Mouse (Mus musculus): ENCODE measurements at regions not wholly inside any gene's neighbourhood (a gene's known extent, or its start where the extent isn't known, plus 50 kb on each side); places are given as distances from the start of the nearest gene placed in this dataset.

- Histone ChIP-seq H3K27ac (no peak overlapping the region), H3K4me1 (no peaks in the 10 kb centered on the region), H3K27me3 (no peaks in the 10 kb centered on the region), H3K9ac (no peak overlapping the region), H3K36me3 (no peaks in the 10 kb centered on the region), H3K9me3 (replicated peaks) (no peaks in the 10 kb centered on the region), H3K4me2 (replicated peaks) (no peak overlapping the region), H3K4me3 (no peak overlapping the region)
- ATAC-seq (ENCODE audit: low FRiP score): no peak
Measured at GRCm38 (mm10) chr4:93935692-93936091, 600.4 kb upstream of the Tusc1 start.

GRCm38 (mm10) chr4:93927117-93927516, 591.8 kb upstream of the Tusc1 start:
- no peak for ATAC-seq (ENCODE audit: low FRiP score)
- Histone ChIP-seq H3K36me3 (no peaks in the 10 kb centered on the region), H3K4me2 (replicated peaks) (no peak overlapping the region), H3K27me3 (no peaks in the 10 kb centered on the region), H3K9me3 (replicated peaks) (no peaks in the 10 kb centered on the region), H3K9ac (no peak overlapping the region), H3K4me3 (no peak overlapping the region), H3K27ac (no peak overlapping the region), H3K4me1 (no peaks in the 10 kb centered on the region)
- 89% methylated on average over 7 of the region's 7 CpGs for WGBS

- no peak overlapping the region for H3K4me2 ChIP-seq (replicated peaks)
Measured at GRCm38 (mm10) chr4:93924402-93924801, 589.1 kb upstream of the Tusc1 start.

GRCm38 (mm10) chr4:93886631-93887030, 551.3 kb upstream of the Tusc1 start:
- Histone ChIP-seq H3K4me3 (no peak overlapping the region), H3K9ac (no peak overlapping the region), H3K27ac (no peak overlapping the region), H3K27me3 (no peaks in the 10 kb centered on the region), H3K4me1 (no peaks in the 10 kb centered on the region), H3K36me3 (no peaks in the 10 kb centered on the region), H3K4me2 (replicated peaks) (no peak overlapping the region), H3K9me3 (replicated peaks) (no peaks in the 10 kb centered on the region)
- WGBS: 89% methylated on average over 11 of the region's 11 CpGs
- no peak for ATAC-seq (ENCODE audit: low FRiP score)

More at GRCm38 (mm10) chr4:93924402-93924801, 589.1 kb upstream of the Tusc1 start:
- H3K9ac ChIP-seq: no peak overlapping the region
- H3K36me3 ChIP-seq: no peaks in the 10 kb centered on the region
- H3K4me1 ChIP-seq: no peaks in the 10 kb centered on the region
- no peak overlapping the region for H3K27ac ChIP-seq
- no peak overlapping the region for H3K4me3 ChIP-seq
- H3K27me3 ChIP-seq: no peaks in the 10 kb centered on the region
- no peak for ATAC-seq (ENCODE audit: low FRiP score)
- no peaks in the 10 kb centered on the region for H3K9me3 ChIP-seq (replicated peaks)
- 100% methylated on average over 1 of the region's 1 CpGs for WGBS

GRCm38 (mm10) chr4:93881318-93881717, 546.0 kb upstream of the Tusc1 start:
- no peaks in the 10 kb centered on the region for H3K4me1 ChIP-seq
- 84% methylated on average over 3 of the region's 3 CpGs for WGBS
- H3K4me2 ChIP-seq (replicated peaks): no peak overlapping the region
- no peak overlapping the region for H3K4me3 ChIP-seq
- H3K36me3 ChIP-seq: no peaks in the 10 kb centered on the region
- H3K9me3 ChIP-seq (replicated peaks): no peaks in the 10 kb centered on the region
- ATAC-seq (ENCODE audit: low FRiP score): no peak
- no peaks in the 10 kb centered on the region for H3K27me3 ChIP-seq
- no peak overlapping the region for H3K9ac ChIP-seq
- H3K27ac ChIP-seq: no peak overlapping the region

DNA sequence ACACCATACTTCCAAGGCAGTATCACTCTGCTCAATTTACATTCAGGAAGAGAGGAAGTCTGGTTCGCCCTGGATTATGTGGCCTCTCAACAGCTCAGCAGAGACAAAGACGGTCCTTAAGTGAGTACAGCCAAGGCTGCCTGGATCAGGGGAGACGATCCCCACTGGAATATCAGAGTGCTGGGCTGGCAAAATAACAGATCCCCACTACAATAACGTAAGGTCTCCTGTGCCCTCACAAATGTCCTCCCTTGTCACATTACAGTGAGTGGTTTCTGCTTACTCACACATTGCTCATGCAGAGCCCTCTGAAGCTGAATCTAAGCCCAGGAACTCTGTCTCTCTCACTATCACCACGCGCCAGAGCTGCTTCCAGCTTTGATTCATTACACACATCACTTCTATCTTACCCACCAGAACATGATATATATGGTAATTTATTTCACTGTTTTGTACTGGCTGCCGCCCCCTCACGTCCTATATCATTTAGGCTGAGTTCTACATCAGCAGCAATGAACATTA, 544.1 kb upstream of the Tusc1 start:
- peak; percentile 83 for ATAC-seq (ENCODE audit: low FRiP score)
- H3K4me1 ChIP-seq: no peaks in the 10 kb centered on the region
- H3K36me3 ChIP-seq: no peaks in the 10 kb centered on the region
- H3K9me3 ChIP-seq (replicated peaks): no peaks in the 10 kb centered on the region
- H3K27me3 ChIP-seq: no peaks in the 10 kb centered on the region
- H3K4me2 ChIP-seq (replicated peaks): no peak overlapping the region
- H3K4me3 ChIP-seq: no peak overlapping the region
- H3K27ac ChIP-seq: peak overlapping the region; percentile 62
- H3K9ac ChIP-seq: no peak overlapping the region
- 67% methylated on average over 8 of the region's 8 CpGs for WGBS

- Histone ChIP-seq H3K4me3 (no peak overlapping the region), H3K9me3 (replicated peaks) (no peaks in the 10 kb centered on the region), H3K4me2 (replicated peaks) (no peak overlapping the region), H3K27ac (no peak overlapping the region), H3K27me3 (no peaks in the 10 kb centered on the region), H3K9ac (no peak overlapping the region), H3K4me1 (no peaks in the 10 kb centered on the region), H3K36me3 (no peaks in the 10 kb centered on the region)
- WGBS: 54% methylated on average over 3 of the region's 3 CpGs
- ATAC-seq (ENCODE audit: low FRiP score): no peak
Measured at GRCm38 (mm10) chr4:93873271-93873670, 538.0 kb upstream of the Tusc1 start.

DNA sequence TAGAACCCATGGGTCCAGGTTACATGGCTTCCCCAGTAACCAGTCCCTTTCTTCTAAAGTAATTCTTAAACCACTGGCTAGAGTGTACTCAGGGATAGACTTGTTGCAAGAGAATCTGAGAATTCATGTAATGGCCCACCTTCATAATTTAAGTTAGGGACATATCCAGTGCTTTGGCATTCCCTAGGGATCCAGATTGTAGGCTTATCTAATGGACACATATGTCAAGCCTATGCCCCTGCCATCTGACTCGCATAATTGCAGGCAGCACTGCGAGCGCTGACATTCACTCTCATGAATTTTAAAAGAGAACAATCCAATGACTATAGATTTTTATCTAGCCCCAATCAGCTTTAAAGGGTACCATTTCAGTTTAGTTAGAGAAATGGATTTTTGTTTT, 518.1 kb upstream of the Tusc1 start:
- Histone ChIP-seq H3K27me3 (no peaks in the 10 kb centered on the region), H3K9ac (no peak overlapping the region), H3K9me3 (replicated peaks) (no peaks in the 10 kb centered on the region), H3K4me1 (no peaks in the 10 kb centered on the region), H3K4me2 (replicated peaks) (no peak overlapping the region), H3K4me3 (no peak overlapping the region), H3K27ac (no peak overlapping the region), H3K36me3 (no peaks in the 10 kb centered on the region)
- WGBS: 74% methylated on average over 3 of the region's 3 CpGs
- ATAC-seq (ENCODE audit: low FRiP score): peak; percentile 54; the same call in 1 of the 2 replicates

DNA sequence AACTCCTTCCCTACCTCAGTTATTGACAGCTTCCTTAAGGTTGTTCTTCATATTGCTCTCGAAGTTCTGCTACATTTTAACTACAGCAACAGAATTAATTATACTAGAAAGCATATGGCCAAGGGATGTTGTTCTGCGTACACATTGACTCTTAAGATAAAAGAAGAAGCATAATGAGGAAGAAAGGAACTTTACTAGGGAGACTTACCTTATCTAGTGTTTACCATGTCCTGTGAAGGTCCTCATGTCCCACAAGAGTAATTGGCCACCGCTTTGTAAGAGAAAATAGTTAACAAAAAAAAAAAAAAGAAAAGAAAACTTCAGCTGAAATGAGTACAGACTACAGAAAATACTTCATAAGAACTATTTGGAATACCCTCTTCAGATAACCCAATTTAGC, 513.9 kb upstream of the Tusc1 start:
- WGBS: 86% methylated on average over 3 of the region's 3 CpGs
- no peaks in the 10 kb centered on the region for H3K9me3 ChIP-seq (replicated peaks)
- H3K27me3 ChIP-seq: no peaks in the 10 kb centered on the region
- H3K36me3 ChIP-seq: no peaks in the 10 kb centered on the region
- H3K9ac ChIP-seq: no peak overlapping the region
- no peak overlapping the region for H3K27ac ChIP-seq
- no peak overlapping the region for H3K4me3 ChIP-seq
- ATAC-seq (ENCODE audit: low FRiP score): no peak
- H3K4me1 ChIP-seq: no peaks in the 10 kb centered on the region
- no peak overlapping the region for H3K4me2 ChIP-seq (replicated peaks)

GRCm38 (mm10) chr4:93830701-93831100, 495.4 kb upstream of the Tusc1 start:
- no peaks in the 10 kb centered on the region for H3K9me3 ChIP-seq (replicated peaks)
- H3K4me1 ChIP-seq: no peaks in the 10 kb centered on the region
- no peaks in the 10 kb centered on the region for H3K36me3 ChIP-seq
- no peaks in the 10 kb centered on the region for H3K27me3 ChIP-seq
- H3K27ac ChIP-seq: no peak overlapping the region
- H3K4me3 ChIP-seq: no peak overlapping the region
- no peak overlapping the region for H3K4me2 ChIP-seq (replicated peaks)
- no peak for ATAC-seq (ENCODE audit: low FRiP score)
- H3K9ac ChIP-seq: no peak overlapping the region

DNA sequence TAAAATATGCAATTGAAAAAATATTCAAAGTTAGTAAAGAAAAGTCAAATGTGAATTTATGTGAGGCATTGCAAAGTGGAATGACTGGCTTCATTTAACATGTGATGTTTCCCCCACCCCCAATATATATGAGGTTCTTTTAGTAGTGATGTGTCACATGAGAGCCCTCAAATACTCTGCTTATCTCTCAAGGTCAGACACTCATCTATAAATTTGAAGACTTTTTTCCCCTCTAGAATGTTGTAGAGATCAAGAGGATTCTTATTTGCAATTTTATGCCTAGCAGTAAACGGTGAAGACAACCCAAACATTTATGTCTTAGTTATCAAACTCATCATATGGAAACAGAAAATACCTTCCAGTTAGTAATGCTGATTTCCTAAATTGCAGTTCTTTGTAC, 457.8 kb upstream of the Tusc1 start:
- Histone ChIP-seq H3K27me3 (no peaks in the 10 kb centered on the region), H3K9ac (no peak overlapping the region), H3K4me3 (no peak overlapping the region), H3K36me3 (no peaks in the 10 kb centered on the region), H3K27ac (no peak overlapping the region), H3K4me1 (no peaks in the 10 kb centered on the region), H3K9me3 (replicated peaks) (no peaks in the 10 kb centered on the region), H3K4me2 (replicated peaks) (no peak overlapping the region)
- WGBS: 86% methylated on average over 1 of the region's 1 CpGs
- ATAC-seq (ENCODE audit: low FRiP score): no peak

GRCm38 (mm10) chr4:93790157-93790556, 454.8 kb upstream of the Tusc1 start:
- WGBS: 76% methylated on average over 11 of the region's 11 CpGs
- Histone ChIP-seq H3K4me3 (no peak overlapping the region), H3K4me2 (replicated peaks) (no peak overlapping the region), H3K9ac (no peak overlapping the region), H3K27ac (no peak overlapping the region), H3K36me3 (no peaks in the 10 kb centered on the region), H3K27me3 (no peaks in the 10 kb centered on the region), H3K9me3 (replicated peaks) (no peaks in the 10 kb centered on the region), H3K4me1 (no peaks in the 10 kb centered on the region)
- ATAC-seq (ENCODE audit: low FRiP score): no peak

DNA sequence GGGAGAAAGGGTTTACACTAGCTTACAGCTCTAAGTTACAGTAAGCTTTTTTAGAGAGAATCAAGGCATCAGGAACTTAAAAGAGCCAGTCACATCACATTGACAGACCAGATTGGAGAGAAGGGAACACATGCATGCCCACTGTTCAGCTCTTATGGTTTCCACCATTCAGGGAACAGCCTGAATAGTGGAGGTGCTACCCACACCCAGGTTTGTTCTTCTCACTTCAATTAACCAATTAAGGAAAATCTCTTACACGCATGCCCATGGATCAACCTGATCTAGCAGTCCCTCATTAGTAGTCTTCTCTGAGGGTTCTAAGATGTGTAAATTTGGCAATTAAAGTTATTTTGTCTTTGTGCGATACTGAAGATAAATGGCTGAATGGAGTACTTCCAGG, 419.2 kb upstream of the Tusc1 start:
- H3K4me2 ChIP-seq (replicated peaks): no peak overlapping the region
- H3K36me3 ChIP-seq: no peaks in the 10 kb centered on the region
- no peak overlapping the region for H3K4me3 ChIP-seq
- H3K27ac ChIP-seq: no peak overlapping the region
- ATAC-seq (ENCODE audit: low FRiP score): no peak
- no peaks in the 10 kb centered on the region for H3K27me3 ChIP-seq
- WGBS: 91% methylated on average over 2 of the region's 2 CpGs
- H3K9me3 ChIP-seq (replicated peaks): no peaks in the 10 kb centered on the region
- H3K9ac ChIP-seq: no peak overlapping the region
- no peaks in the 10 kb centered on the region for H3K4me1 ChIP-seq

GRCm38 (mm10) chr4:93746326-93746725, 411.0 kb upstream of the Tusc1 start:
- 57% methylated on average over 2 of the region's 2 CpGs for WGBS
- no peaks in the 10 kb centered on the region for H3K27me3 ChIP-seq
- no peak overlapping the region for H3K4me3 ChIP-seq

More at GRCm38 (mm10) chr4:93746326-93746725, 411.0 kb upstream of the Tusc1 start:
- ATAC-seq (ENCODE audit: low FRiP score): no peak
- Histone ChIP-seq H3K9ac (no peak overlapping the region), H3K27ac (no peak overlapping the region), H3K9me3 (replicated peaks) (no peaks in the 10 kb centered on the region), H3K4me1 (no peaks in the 10 kb centered on the region), H3K36me3 (no peaks in the 10 kb centered on the region), H3K4me2 (replicated peaks) (no peak overlapping the region)
